Mouse (Mus musculus): ENCODE measurements around the gene B3galt4. TPM values are rescaled to one million over a fixed set of nuclear protein-coding genes. Genes with fewer than 3 reads are reported as not detected.

Gene B3galt4
- polyA plus RNA-seq, 1 experiment: 3.6 TPM

DNA sequence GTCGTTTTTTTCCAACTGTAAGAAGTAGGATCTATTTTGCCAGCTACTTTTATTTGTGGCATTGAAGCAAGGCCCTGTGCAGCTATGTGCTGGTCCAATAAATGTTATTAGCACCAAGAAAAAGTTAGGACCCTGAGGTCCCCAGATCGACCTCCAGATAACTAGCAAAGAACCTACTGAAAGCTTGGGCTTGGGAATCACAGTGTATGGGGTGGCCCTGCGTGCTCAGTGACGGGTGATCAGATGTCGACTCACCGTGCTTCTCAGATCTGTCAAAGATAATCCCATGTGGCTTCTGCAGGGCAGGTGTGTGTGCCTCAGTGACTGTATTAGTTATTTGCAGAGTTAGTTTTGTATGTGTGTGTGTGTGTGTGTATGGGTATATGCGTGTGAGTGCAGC is 29.9 kb downstream of the B3galt4 start:
- no peak overlapping the region for H3K4me3 ChIP-seq (ENCODE audit: low read depth, low read length)

DNA sequence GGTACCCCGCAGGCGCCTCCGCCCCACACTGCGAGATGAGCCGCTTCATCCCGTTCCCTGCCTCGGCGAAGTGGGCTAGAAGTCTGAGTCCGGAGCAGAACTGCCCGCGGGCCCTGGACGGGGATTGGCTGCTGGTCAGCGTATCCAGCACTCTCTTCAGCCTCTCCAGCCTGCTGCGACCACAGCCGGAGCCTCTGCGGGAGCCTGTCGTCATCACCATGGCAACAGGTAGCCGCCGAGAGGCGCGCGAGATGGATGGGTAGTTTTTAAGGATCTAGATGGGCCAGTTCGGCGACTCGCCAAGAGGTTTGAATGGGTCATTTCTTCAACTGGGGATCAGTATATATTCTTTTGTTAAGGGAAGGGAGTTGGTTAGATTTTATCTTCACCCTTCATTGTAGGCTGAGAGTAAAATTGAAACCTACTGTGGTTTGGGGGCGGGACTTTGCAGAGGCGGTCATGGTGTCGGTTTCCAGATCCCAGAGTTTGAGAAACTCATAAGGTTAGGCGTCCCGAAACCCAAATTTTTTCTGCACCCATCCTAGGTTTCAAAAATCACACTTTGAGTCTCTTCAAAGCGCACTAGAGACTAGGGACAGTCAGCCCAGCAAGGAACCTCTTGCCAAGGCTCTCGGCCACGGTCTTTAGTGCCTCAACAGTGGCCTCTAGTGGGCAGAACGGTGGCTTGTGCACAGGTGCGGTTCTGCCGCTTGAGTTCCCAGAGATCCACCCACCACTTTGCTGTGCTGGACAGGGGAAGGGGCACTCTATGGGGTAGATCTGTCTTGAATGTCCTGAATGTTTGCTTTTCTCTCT is 30.8 kb downstream of the B3galt4 start:
- Histone ChIP-seq H3K9ac (ENCODE audit: low read depth, poor library complexity, severe bottlenecking) (peak overlapping the region; percentile 57), H3K27me3 (ENCODE audit: control insufficient read depth, insufficient read depth, low read length, poor library complexity, severe bottlenecking) (no peaks in the 10 kb centered on the region), H3K4me1 (ENCODE audit: control insufficient read depth, insufficient read depth, low read length) (peaks cover 1% of the 10 kb centered on the region), H3K4me3 (ENCODE audit: low read depth, low read length) (peak overlapping the region; percentile 76), H3K27ac (ENCODE audit: insufficient read depth, low read length) (no peak overlapping the region), H3K9me3 (replicated peaks; ENCODE audit: control insufficient read depth, insufficient read depth, low read length, poor library complexity, severe bottlenecking) (no peaks in the 10 kb centered on the region), H3K36me3 (ENCODE audit: control insufficient read depth, insufficient read depth, low read length, poor library complexity, severe bottlenecking) (no peaks in the 10 kb centered on the region)
- TF ChIP-seq POLR2A (IDR thresholded peaks at IDR 0.05; ENCODE audit: insufficient read depth, low read length) (no peak), CTCF (IDR thresholded peaks at IDR 0.05; ENCODE audit: low read depth, low read length) (peak; percentile 90), EP300 (IDR thresholded peaks at IDR 0.05; ENCODE audit: insufficient read depth, low read depth, low read length) (0 out of 2 replicates have a peak, but pooled peaks have one; percentile 36)

More for the DNA sequence above, 29.9 kb downstream of the B3galt4 start:
- H3K9ac ChIP-seq (ENCODE audit: low read depth, poor library complexity, severe bottlenecking): no peak overlapping the region
- peaks cover 1% of the 10 kb centered on the region for H3K4me1 ChIP-seq (ENCODE audit: control insufficient read depth, insufficient read depth, low read length)
- H3K27me3 ChIP-seq (ENCODE audit: control insufficient read depth, insufficient read depth, low read length, poor library complexity, severe bottlenecking): no peaks in the 10 kb centered on the region
- H3K9me3 ChIP-seq (replicated peaks; ENCODE audit: control insufficient read depth, insufficient read depth, low read length, poor library complexity, severe bottlenecking): no peaks in the 10 kb centered on the region
- TF ChIP-seq EP300 (IDR thresholded peaks at IDR 0.05; ENCODE audit: insufficient read depth, low read depth, low read length): no peak
- H3K36me3 ChIP-seq (ENCODE audit: control insufficient read depth, insufficient read depth, low read length, poor library complexity, severe bottlenecking): no peaks in the 10 kb centered on the region
- H3K27ac ChIP-seq (ENCODE audit: insufficient read depth, low read length): no peak overlapping the region

- Histone ChIP-seq H3K4me1 (ENCODE audit: control insufficient read depth, insufficient read depth, low read length) (peaks cover 1% of the 10 kb centered on the region), H3K27me3 (ENCODE audit: control insufficient read depth, insufficient read depth, low read length, poor library complexity, severe bottlenecking) (no peaks in the 10 kb centered on the region), H3K36me3 (ENCODE audit: control insufficient read depth, insufficient read depth, low read length, poor library complexity, severe bottlenecking) (no peaks in the 10 kb centered on the region; the same call in 1 of the 2 replicates), H3K9ac (ENCODE audit: low read depth, poor library complexity, severe bottlenecking) (peak overlapping the region; percentile 57), H3K4me3 (ENCODE audit: low read depth, low read length) (peak overlapping the region; percentile 76), H3K9me3 (replicated peaks; ENCODE audit: control insufficient read depth, insufficient read depth, low read length, poor library complexity, severe bottlenecking) (no peaks in the 10 kb centered on the region), H3K27ac (ENCODE audit: insufficient read depth, low read length) (peak overlapping the region; percentile 45; the same call in 1 of the 2 replicates)
- TF ChIP-seq EP300 (IDR thresholded peaks at IDR 0.05; ENCODE audit: insufficient read depth, low read depth, low read length) (peak; percentile 32; the same call in 1 of the 2 replicates), CTCF (IDR thresholded peaks at IDR 0.05; ENCODE audit: low read depth, low read length) (peak; percentile 51), POLR2A (IDR thresholded peaks at IDR 0.05; ENCODE audit: insufficient read depth, low read length) (no peak)
Measured at GRCm38 (mm10) chr17:33919351-33920281, 31.7 kb downstream of the B3galt4 start.

DNA sequence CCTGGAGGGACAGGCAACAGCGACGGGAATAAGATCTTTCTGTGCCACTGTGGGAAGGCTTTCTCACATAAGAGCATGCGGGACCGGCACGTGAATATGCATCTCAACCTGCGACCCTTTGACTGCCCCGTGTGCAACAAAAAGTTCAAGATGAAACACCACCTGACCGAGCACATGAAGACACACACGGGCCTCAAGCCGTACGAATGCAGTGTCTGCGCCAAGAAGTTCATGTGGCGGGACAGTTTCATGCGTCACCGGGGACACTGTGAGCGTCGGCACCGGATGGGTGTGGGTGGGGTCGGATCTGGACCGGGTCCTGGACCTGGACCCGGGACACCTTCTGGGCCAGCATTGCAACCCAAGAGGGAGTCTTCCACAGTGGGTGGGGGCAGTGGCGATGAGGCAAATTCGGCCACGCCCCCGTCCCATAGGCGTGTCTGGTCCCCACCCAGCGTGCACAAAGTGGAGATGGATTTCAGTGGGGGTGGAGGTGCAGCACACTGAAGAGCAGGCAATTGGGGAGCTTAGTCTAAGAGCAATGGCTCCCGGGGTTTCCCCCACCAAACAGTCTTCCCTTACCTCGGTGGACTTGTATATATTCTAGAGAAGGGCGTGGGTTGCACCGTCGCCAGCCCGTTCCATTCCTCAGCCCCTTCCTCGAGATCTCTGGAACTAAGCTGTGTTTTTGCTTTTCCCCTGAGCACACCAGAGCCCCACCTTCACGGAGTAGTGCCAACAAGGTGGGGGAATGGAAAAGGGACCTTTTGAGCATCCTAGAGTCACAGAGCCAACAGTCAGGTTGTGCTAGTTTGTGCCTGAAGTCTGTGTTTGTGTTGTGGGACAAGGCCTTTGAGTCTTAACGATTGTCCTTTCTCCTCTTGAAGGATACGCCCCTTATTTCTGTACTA is 32.7 kb downstream of the B3galt4 start:
- peak overlapping the region; percentile 12 for H3K9ac ChIP-seq (ENCODE audit: low read depth, poor library complexity, severe bottlenecking)
- H3K4me3 ChIP-seq (ENCODE audit: low read depth, low read length): peak overlapping the region; percentile 76
- H3K27ac ChIP-seq (ENCODE audit: insufficient read depth, low read length): peak overlapping the region; percentile 45
- H3K4me1 ChIP-seq (ENCODE audit: control insufficient read depth, insufficient read depth, low read length): peaks cover 1% of the 10 kb centered on the region
- H3K9me3 ChIP-seq (replicated peaks; ENCODE audit: control insufficient read depth, insufficient read depth, low read length, poor library complexity, severe bottlenecking): no peaks in the 10 kb centered on the region
- H3K27me3 ChIP-seq (ENCODE audit: control insufficient read depth, insufficient read depth, low read length, poor library complexity, severe bottlenecking): no peaks in the 10 kb centered on the region
- H3K36me3 ChIP-seq (ENCODE audit: control insufficient read depth, insufficient read depth, low read length, poor library complexity, severe bottlenecking): peaks cover 7% of the 10 kb centered on the region
- no peak for TF ChIP-seq EP300 (IDR thresholded peaks at IDR 0.05; ENCODE audit: insufficient read depth, low read depth, low read length)

GRCm38 (mm10) chr17:33917656-33918292 is 33.5 kb downstream of the B3galt4 start:
- Histone ChIP-seq H3K9me3 (replicated peaks; ENCODE audit: control insufficient read depth, insufficient read depth, low read length, poor library complexity, severe bottlenecking) (no peaks in the 10 kb centered on the region), H3K4me3 (ENCODE audit: low read depth, low read length) (peak overlapping the region; percentile 38), H3K4me1 (ENCODE audit: control insufficient read depth, insufficient read depth, low read length) (peaks cover 1% of the 10 kb centered on the region), H3K36me3 (ENCODE audit: control insufficient read depth, insufficient read depth, low read length, poor library complexity, severe bottlenecking) (peaks cover 13% of the 10 kb centered on the region), H3K27ac (ENCODE audit: insufficient read depth, low read length) (no peak overlapping the region), H3K27me3 (ENCODE audit: control insufficient read depth, insufficient read depth, low read length, poor library complexity, severe bottlenecking) (no peaks in the 10 kb centered on the region), H3K9ac (ENCODE audit: low read depth, poor library complexity, severe bottlenecking) (no peak overlapping the region; the same call in 1 of the 2 replicates)
- TF ChIP-seq EP300 (IDR thresholded peaks at IDR 0.05; ENCODE audit: insufficient read depth, low read depth, low read length) (no peak), CTCF (IDR thresholded peaks at IDR 0.05; ENCODE audit: low read depth, low read length) (no peak), POLR2A (IDR thresholded peaks at IDR 0.05; ENCODE audit: insufficient read depth, low read length) (no peak)

Data from ES-Bruce4 (cell line).